Mouse (Mus musculus) gastrocnemius, postnatal 25 days (tissue): Measurements from ENCODE around the gene Gse1. TPM values are rescaled to one million over a fixed set of nuclear protein-coding genes. Genes with fewer than 3 reads are reported as not detected.

ENCODE experiments used
- DNase-seq: peaks from one replicate; pipeline ENCODE4 v3.0.0; 2022
- total RNA-seq, 2 experiments: library from RNA; stranded (reverse); gene quantifications; 1 replicate in 1 of 2; 2 replicates in 1 of 2; pipeline ENCODE4 v1.2.3; 2021

Gse1 gene
- total RNA-seq, 2 experiments from 2014 or later = 23.1 to 27.1 TPM

GRCm38 (mm10) chr8:120234866-120235265, 6.6 kb downstream of the Gse1 start:
- peak; percentile 64 for DNase-seq

DNA sequence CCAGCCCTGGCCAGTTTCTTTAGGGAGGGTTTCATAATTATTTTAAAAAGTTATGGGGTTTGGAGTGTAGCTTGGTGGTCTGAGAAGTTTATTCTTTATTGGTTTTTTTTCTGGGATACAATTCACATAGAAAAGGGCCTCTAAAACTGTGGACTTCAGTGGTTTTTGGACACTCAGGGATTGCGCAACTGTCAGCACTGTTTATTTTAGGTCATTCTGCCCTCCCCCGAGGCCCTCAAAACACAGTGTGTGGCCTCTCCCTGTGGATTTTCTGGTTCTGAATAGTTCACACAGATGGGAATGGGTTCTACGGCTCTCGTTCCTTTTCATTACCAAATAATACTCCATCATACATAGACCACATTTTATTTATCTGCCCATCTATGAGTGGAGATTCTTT, 15.0 kb downstream of the Gse1 start:
- DNase-seq = no peak

- DNase-seq = no peak
Observed at GRCm38 (mm10) chr8:120243916-120244451, 15.7 kb downstream of the Gse1 start.

GRCm38 (mm10) chr8:120244553-120244952, 16.3 kb downstream of the Gse1 start:
- no peak for DNase-seq

DNA sequence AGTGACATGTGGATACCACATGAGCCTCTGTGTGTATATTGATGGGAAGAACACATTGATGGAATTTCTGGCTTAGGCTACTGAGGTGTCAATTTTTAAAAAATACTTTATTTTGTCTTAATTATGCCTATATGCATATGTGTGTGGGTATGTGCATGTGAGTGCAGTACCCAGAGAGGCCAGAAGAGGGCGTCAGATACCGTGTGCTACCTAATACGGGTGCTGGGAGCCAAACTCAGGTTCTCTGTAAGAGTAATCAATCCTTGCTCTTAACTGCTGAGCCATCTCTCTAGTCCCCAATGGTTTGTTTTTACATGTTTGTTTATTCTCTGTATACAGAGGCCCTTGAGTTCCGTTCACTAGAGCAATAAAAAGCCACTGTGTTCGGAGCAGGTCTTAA, 19.4 kb downstream of the Gse1 start:
- DNase-seq = no peak

DNA sequence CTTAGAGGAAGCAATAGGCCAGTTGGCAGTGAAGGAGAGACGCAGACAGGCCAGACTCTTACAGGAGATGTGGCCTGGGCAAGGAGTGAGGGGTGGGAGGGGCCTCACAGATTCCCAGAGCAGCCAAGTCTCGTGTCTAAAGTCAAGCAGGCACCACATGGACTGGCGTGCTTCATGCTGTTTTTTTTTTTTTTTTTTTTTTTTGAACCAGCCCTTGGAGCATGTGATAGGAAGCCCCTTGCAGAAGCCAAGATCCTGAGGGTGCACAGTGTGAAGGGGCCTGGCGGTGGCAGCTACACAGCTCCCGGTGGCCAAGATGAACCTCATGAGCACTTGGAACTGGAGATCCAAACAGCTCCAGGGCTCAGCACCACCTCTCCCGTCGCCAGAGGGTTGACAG, 19.8 kb downstream of the Gse1 start:
- peak; percentile 58 for DNase-seq

- DNase-seq = no peak
Observed at GRCm38 (mm10) chr8:120248451-120248850, 20.2 kb downstream of the Gse1 start.

GRCm38 (mm10) chr8:120249800-120250336, 21.6 kb downstream of the Gse1 start:
- DNase-seq = peak; percentile 71

GRCm38 (mm10) chr8:120250750-120251410, 22.6 kb downstream of the Gse1 start:
- DNase-seq = peak; percentile 58

DNA sequence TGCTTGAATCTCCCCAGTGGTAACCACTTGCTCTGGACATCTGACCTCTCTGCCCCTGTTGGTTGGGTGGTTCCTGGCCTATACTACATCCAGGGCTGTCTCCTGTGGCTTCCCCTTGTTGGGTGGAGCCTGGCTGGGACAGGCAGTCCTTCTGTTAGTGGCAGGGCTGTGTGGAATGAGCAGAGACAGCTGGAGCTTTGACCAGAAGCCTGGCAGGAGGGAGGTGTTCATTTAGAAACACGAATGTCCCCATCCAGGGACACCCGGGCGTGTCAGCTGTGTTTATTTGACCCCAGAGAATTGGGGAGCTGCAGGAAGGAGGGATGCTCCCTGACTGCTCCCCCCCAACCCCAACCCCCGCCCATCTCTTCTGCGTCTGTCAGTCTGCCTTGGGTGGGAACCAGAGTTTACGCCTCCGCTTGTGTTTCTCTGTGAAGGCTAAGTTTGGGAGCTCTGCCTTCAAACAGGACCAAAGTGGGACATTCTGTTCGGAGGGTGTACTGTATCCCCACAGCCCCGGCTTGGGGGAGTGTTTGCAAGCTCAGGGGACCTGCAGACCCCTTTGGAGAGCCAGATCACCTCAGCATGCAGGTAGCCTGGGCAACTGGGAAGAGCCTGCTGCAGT, 23.3 kb downstream of the Gse1 start:
- DNase-seq = peak; percentile 85

GRCm38 (mm10) chr8:120253626-120254025, 25.4 kb downstream of the Gse1 start:
- DNase-seq = peak; percentile 42

DNA sequence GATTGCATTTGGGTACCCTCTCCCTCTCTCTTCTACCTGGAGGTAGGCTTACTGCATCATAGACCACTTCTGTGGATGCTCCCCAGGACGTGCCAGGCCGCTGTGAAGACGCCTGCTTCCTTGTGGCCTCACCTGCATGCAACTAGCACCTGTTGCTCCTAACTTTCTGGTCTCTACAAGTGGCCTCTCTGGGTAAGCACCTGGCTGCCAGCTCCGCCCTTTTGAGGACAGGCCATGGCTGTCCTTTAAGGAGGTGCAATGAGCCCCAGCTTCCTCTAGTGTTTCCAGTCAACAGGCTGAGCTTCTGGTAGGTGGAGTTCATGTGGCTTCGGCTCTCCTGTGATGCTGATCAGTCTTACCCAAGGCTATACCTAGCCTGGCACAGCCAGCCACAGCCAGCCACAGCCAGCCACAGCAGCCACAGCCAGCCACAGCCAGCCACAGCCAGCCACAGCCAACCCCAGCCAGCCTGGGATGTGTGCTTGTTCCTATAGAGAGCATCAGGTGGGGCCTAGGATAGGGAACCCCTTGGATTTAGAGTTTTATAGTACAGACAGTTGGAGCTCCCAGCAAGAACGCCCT, 27.2 kb downstream of the Gse1 start:
- DNase-seq = no peak

DNA sequence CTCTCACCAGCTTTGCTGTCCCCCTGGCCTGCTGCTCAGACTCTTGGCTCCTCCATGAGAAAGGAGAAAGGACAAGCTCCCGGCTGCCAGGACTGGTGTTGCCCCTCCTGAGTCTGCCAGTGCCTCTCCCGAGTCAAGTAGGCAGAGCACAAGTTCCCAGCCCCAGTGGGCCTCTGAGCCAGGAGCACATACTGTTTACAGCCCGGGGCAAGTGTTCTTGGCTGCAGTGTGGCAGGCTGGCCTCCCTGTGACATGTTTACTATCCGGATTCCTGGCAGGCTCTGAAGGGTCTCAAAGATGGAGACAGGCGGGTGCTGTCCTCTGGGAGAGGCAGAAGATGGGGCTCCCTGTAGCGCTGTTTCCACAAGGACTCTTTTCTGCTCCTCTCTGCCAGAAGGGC, 28.7 kb downstream of the Gse1 start:
- DNase-seq = peak; percentile 87

- DNase-seq = peak; percentile 75
Observed at GRCm38 (mm10) chr8:120259206-120259605, 30.9 kb downstream of the Gse1 start.

DNA sequence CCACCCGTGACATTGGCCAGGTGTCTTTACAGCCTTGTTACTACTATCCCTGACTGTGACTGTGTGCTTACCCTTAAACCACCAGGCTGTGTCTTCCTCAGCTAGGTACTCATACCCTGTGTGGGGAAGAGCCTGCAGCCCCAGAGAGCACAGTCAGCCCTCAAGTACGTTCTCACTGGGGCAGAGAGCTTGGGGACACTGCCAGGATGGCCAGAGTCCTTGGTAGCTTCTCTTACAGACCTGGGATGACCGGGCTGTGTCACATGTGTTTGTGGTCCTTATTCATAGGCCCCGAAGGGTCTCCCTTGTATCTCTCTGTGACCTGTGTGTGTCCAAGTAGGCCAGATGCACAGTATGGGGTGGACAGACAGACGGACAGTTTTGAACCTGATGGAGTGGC, 32.4 kb downstream of the Gse1 start:
- DNase-seq = peak; percentile 39

GRCm38 (mm10) chr8:120261338-120262120, 33.3 kb downstream of the Gse1 start:
- DNase-seq = no peak

- DNase-seq = no peak
Observed at GRCm38 (mm10) chr8:120263879-120264278, 35.6 kb downstream of the Gse1 start.

DNA sequence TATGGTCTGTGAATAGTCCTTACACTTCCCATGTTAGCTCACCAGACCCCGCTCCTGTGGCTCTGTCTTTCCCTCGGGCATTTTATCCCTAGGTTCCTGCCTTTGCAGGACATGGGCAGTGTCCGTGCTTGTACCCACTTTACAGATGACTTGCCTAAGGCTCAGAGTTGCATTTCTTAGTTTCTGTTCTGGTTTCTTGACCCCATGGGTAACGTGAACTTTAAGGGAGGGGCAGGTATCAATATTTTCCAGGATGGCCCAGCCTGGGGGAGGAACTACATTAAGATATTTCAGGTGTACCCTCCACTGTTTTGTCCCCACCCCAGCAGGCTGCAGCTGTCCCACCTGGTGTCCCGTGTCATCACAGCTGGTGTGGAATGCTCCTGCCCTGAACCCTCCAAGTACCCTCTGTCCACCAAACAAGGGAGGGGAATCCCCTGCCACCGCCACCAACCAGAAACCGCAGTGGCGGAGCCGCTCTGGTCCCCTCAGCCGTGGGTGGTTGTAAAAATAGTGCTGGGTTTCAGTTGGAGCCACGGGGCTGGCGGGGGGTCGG, 36.2 kb downstream of the Gse1 start:
- no peak for DNase-seq

- DNase-seq = peak; percentile 86
Observed at GRCm38 (mm10) chr8:120264944-120265453, 36.7 kb downstream of the Gse1 start.

DNA sequence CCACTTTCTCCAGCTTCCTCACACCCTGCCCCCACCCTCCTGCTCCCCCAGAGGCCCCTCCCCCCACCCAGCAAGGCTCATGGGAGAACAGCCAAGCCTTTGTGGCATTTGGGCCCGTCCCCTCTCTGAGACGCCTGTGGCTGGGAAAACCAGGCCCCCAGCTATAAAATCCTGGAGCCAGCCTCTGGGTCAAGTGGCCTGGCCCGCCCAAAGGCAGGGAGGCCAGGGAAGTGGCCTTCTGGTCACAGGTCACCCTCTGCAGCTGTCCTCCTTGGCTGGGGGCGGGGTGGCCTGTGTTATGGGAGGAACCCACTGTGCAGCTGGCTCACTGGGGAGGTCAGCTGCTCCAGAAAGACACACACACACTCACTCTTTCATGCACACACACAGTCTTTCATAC, 37.2 kb downstream of the Gse1 start:
- peak; percentile 94 for DNase-seq

- no peak for DNase-seq
Observed at GRCm38 (mm10) chr8:120268541-120268980, 40.3 kb downstream of the Gse1 start.

- peak; percentile 88 for DNase-seq
Observed at GRCm38 (mm10) chr8:120270449-120270848, 42.2 kb downstream of the Gse1 start.
